Mouse (Mus musculus): ENCODE measurements around the gene Ptprk. TPM values are rescaled to one million over a fixed set of nuclear protein-coding genes. Genes with fewer than 3 reads are reported as not detected.

Gene Ptprk
- polyA plus RNA-seq, 1 experiment = 28.8 TPM

DNA sequence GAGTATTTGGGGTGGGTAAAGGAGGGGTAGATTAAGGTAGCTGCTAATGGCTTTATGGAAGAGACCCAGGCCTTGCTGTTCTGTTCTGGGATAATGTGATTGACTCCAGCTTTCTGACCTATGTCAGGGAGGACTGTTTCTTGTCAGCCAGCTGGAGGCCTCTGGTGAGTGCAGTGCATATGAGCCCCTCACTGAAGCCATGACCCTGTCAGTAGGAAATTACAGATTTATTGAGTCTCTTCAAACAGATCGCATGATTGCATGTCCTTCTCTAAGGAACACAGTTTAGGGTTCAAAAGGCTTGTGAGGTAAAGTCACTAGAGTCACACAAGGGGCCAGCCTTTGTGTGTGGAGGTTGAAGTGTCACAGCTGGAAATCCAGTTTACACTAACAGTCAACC lies 236.7 kb downstream of the Ptprk start:
- TF ChIP-seq MYOD1 (IDR thresholded peaks at IDR 0.05; ENCODE audit: control insufficient read depth in 1 of 3, insufficient read length in 2 of 3, low read depth in 2 of 3) (no peak), E2F4 (IDR thresholded peaks at IDR 0.05; ENCODE audit: insufficient read depth) (no peak), REST (IDR thresholded peaks at IDR 0.05; ENCODE audit: insufficient read depth, insufficient read length) (no peak), USF1 (IDR thresholded peaks at IDR 0.05; ENCODE audit: low read depth) (no peak), POLR2AphosphoS2 (IDR thresholded peaks at IDR 0.05; ENCODE audit: insufficient read length, low read depth) (no peak), TCF12 (IDR thresholded peaks at IDR 0.05; ENCODE audit: insufficient read depth, poor library complexity, severe bottlenecking) (no peak), CEBPB (IDR thresholded peaks at IDR 0.05; ENCODE audit: insufficient read depth, poor library complexity, severe bottlenecking) (no peak), POLR2A (IDR thresholded peaks at IDR 0.05; ENCODE audit: insufficient read length, low read depth) (no peak), TCF3 (IDR thresholded peaks at IDR 0.05; ENCODE audit: insufficient read length, low read depth) (no peak), SRF (IDR thresholded peaks at IDR 0.05; ENCODE audit: control insufficient read depth, insufficient read length, low read depth) (no peak), MAX (IDR thresholded peaks at IDR 0.05; ENCODE audit: low read depth) (no peak), MYOG (IDR thresholded peaks at IDR 0.05; ENCODE audit: control insufficient read depth in 1 of 3, insufficient read depth in 1 of 3, insufficient read length in 2 of 3, low read depth in 2 of 3) (no peak)

DNA sequence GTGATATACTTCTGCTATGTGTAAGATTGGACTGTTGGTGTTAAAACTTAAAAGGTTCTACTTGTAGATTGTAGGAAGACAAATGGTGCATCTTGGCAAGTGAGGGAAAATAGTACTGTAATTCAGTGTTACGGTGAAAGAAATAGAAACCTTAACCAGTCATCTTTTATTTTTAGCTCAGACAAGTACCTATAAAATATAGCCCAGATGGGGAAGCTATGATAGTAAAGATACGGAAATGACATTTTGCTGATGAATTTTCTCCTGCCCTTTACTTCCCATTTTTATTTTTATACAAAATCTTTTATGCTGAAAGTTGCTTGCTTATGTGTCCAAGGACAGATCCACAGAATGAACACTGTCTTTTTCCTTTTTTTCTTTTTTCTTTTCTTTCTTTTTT lies 248.4 kb downstream of the Ptprk start:
- H3K79me2 ChIP-seq (ENCODE audit: control insufficient read depth, insufficient read depth) = no peaks in the 10 kb centered on the region

More for the DNA sequence above, 236.7 kb downstream of the Ptprk start:
- Histone ChIP-seq H3K27me3 (ENCODE audit: control insufficient read depth, insufficient read depth, insufficient read length) (no peaks in the 10 kb centered on the region), H3ac (ENCODE audit: control insufficient read depth, insufficient read length) (no peak overlapping the region), H3K79me2 (ENCODE audit: control insufficient read depth, insufficient read depth) (no peaks in the 10 kb centered on the region), H3K4me2 (ENCODE audit: low read depth) (no peak overlapping the region), H3K36me3 (ENCODE audit: control insufficient read depth, insufficient read depth) (no peaks in the 10 kb centered on the region), H3K4me3 (no peak overlapping the region)

DNA sequence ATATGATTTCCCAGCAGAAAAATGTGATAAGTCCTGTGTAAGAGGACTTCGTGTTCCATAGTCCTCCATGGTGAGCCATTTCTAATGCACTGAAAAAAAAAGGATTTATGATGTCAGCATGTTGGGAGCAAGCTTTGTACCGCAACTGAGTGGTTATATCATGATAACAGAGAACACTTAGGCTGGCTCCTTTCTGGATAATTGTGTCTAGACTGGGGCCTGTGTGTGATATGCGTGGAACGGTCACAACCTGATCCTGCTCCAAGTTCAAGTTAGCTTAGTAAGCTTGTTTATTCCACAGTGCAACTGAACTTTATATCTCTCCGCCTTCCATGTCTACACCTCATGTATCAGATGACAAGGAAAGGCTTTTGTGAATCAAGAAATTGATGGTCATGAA lies 260.6 kb downstream of the Ptprk start:
- TF ChIP-seq E2F4 (IDR thresholded peaks at IDR 0.05; ENCODE audit: insufficient read depth) (no peak), POLR2A (IDR thresholded peaks at IDR 0.05; ENCODE audit: insufficient read length, low read depth) (no peak), CEBPB (IDR thresholded peaks at IDR 0.05; ENCODE audit: insufficient read depth, poor library complexity, severe bottlenecking) (no peak), MAX (IDR thresholded peaks at IDR 0.05; ENCODE audit: low read depth) (no peak), MYOG (IDR thresholded peaks at IDR 0.05; ENCODE audit: control insufficient read depth in 1 of 3, insufficient read depth in 1 of 3, insufficient read length in 2 of 3, low read depth in 2 of 3) (no peak), MYOD1 (IDR thresholded peaks at IDR 0.05; ENCODE audit: control insufficient read depth in 1 of 3, insufficient read length in 2 of 3, low read depth in 2 of 3) (no peak), TCF3 (IDR thresholded peaks at IDR 0.05; ENCODE audit: insufficient read length, low read depth) (no peak), REST (IDR thresholded peaks at IDR 0.05; ENCODE audit: insufficient read depth, insufficient read length) (no peak), USF1 (IDR thresholded peaks at IDR 0.05; ENCODE audit: low read depth) (no peak), TCF12 (IDR thresholded peaks at IDR 0.05; ENCODE audit: insufficient read depth, poor library complexity, severe bottlenecking) (no peak), POLR2AphosphoS2 (IDR thresholded peaks at IDR 0.05; ENCODE audit: insufficient read length, low read depth) (no peak)

More for the DNA sequence above, 248.4 kb downstream of the Ptprk start:
- Histone ChIP-seq H3K27me3 (ENCODE audit: control insufficient read depth, insufficient read depth, insufficient read length) (no peaks in the 10 kb centered on the region), H3ac (ENCODE audit: control insufficient read depth, insufficient read length) (no peak overlapping the region), H3K4me2 (ENCODE audit: low read depth) (no peak overlapping the region), H3K36me3 (ENCODE audit: control insufficient read depth, insufficient read depth) (no peaks in the 10 kb centered on the region), H3K4me3 (no peak overlapping the region)
- TF ChIP-seq CEBPB (IDR thresholded peaks at IDR 0.05; ENCODE audit: insufficient read depth, poor library complexity, severe bottlenecking) (no peak), SRF (IDR thresholded peaks at IDR 0.05; ENCODE audit: control insufficient read depth, insufficient read length, low read depth) (no peak), TCF12 (IDR thresholded peaks at IDR 0.05; ENCODE audit: insufficient read depth, poor library complexity, severe bottlenecking) (no peak), REST (IDR thresholded peaks at IDR 0.05; ENCODE audit: insufficient read depth, insufficient read length) (no peak), TCF3 (IDR thresholded peaks at IDR 0.05; ENCODE audit: insufficient read length, low read depth) (no peak), MYOG (IDR thresholded peaks at IDR 0.05; ENCODE audit: control insufficient read depth in 1 of 3, insufficient read depth in 1 of 3, insufficient read length in 2 of 3, low read depth in 2 of 3) (no peak), MYOD1 (IDR thresholded peaks at IDR 0.05; ENCODE audit: control insufficient read depth in 1 of 3, insufficient read length in 2 of 3, low read depth in 2 of 3) (no peak), POLR2AphosphoS2 (IDR thresholded peaks at IDR 0.05; ENCODE audit: insufficient read length, low read depth) (no peak), MAX (IDR thresholded peaks at IDR 0.05; ENCODE audit: low read depth) (no peak), E2F4 (IDR thresholded peaks at IDR 0.05; ENCODE audit: insufficient read depth) (no peak)

DNA sequence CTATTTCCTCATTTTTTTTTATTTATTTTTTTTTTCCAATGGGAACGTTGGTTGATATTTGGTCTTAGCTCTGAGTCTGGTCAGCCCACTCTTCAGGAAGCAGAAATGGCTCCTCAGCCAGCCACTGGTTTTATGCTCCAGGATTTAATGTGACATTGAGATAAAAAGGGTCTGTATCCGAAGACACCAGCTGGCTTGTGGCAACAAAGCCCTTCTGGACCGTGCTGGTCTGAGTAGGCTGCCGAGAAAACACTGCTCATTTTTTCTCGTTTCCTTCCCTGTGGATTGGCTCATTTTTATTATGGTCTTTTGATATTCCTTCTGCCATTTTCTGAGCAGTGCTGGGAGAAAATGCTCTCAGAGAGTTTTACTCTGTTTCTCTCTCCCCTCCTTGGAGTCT lies 263.9 kb downstream of the Ptprk start:
- Histone ChIP-seq H3K79me2 (ENCODE audit: control insufficient read depth, insufficient read depth) (no peaks in the 10 kb centered on the region), H3K4me2 (ENCODE audit: low read depth) (no peak overlapping the region), H3K4me3 (no peak overlapping the region), H3K27me3 (ENCODE audit: control insufficient read depth, insufficient read depth, insufficient read length) (no peaks in the 10 kb centered on the region), H3K36me3 (ENCODE audit: control insufficient read depth, insufficient read depth) (no peaks in the 10 kb centered on the region), H3ac (ENCODE audit: control insufficient read depth, insufficient read length) (no peak overlapping the region)
- no peak for TF ChIP-seq POLR2AphosphoS2 (IDR thresholded peaks at IDR 0.05; ENCODE audit: insufficient read length, low read depth)
- TF ChIP-seq REST (IDR thresholded peaks at IDR 0.05; ENCODE audit: insufficient read depth, insufficient read length) = no peak
- no peak for TF ChIP-seq TCF12 (IDR thresholded peaks at IDR 0.05; ENCODE audit: insufficient read depth, poor library complexity, severe bottlenecking)
- no peak for TF ChIP-seq SRF (IDR thresholded peaks at IDR 0.05; ENCODE audit: control insufficient read depth, insufficient read length, low read depth)
- TF ChIP-seq TCF3 (IDR thresholded peaks at IDR 0.05; ENCODE audit: insufficient read length, low read depth) = no peak
- no peak for TF ChIP-seq MYOD1 (IDR thresholded peaks at IDR 0.05; ENCODE audit: control insufficient read depth in 1 of 3, insufficient read length in 2 of 3, low read depth in 2 of 3)
- no peak for TF ChIP-seq POLR2A (IDR thresholded peaks at IDR 0.05; ENCODE audit: insufficient read length, low read depth)
- no peak for TF ChIP-seq MYOG (IDR thresholded peaks at IDR 0.05; ENCODE audit: control insufficient read depth in 1 of 3, insufficient read depth in 1 of 3, insufficient read length in 2 of 3, low read depth in 2 of 3)
- TF ChIP-seq USF1 (IDR thresholded peaks at IDR 0.05; ENCODE audit: low read depth) = no peak
- TF ChIP-seq MAX (IDR thresholded peaks at IDR 0.05; ENCODE audit: low read depth) = no peak

More for the DNA sequence above, 260.6 kb downstream of the Ptprk start:
- Histone ChIP-seq H3ac (ENCODE audit: control insufficient read depth, insufficient read length) (no peak overlapping the region), H3K4me2 (ENCODE audit: low read depth) (no peak overlapping the region), H3K27me3 (ENCODE audit: control insufficient read depth, insufficient read depth, insufficient read length) (no peaks in the 10 kb centered on the region), H3K36me3 (ENCODE audit: control insufficient read depth, insufficient read depth) (no peaks in the 10 kb centered on the region), H3K79me2 (ENCODE audit: control insufficient read depth, insufficient read depth) (no peaks in the 10 kb centered on the region), H3K4me3 (no peak overlapping the region)

Measured in myocyte (in vitro differentiated cells).